Mouse (Mus musculus) ES-CJ7 (cell line): ENCODE results near the gene Erc1.
"Not testable (repeated sequence)": the region's sequence is repeated elsewhere in the genome, so short reads cannot be mapped to it uniquely, and the experiment has no call there.

Experiments used
- DNase-seq: peaks from one replicate; pipeline ENCODE4 v3.0.0; 2011; ENCODE audit warnings: low read depth, low spot score

Gene Erc1

GRCm38 (mm10) chr6:119848034-119848695, at the start of gene Erc1:
Gene Erc1, minus strand, starts transcription at chr6:119848167.
- DNase-seq, result peak; percentile 97

GRCm38 (mm10) chr6:119892711-119893110, 44.7 kb upstream of the Erc1 start:
- no peak for DNase-seq

- no peak for DNase-seq
Measured at GRCm38 (mm10) chr6:119883151-119883550, 35.2 kb upstream of the Erc1 start.

- DNase-seq, result no peak
Measured at GRCm38 (mm10) chr6:119864341-119865034, 16.5 kb upstream of the Erc1 start.

GRCm38 (mm10) chr6:119861519-119861918, 13.6 kb upstream of the Erc1 start:
- no peak for DNase-seq

- DNase-seq, result no peak
Measured at GRCm38 (mm10) chr6:119860236-119860635, 12.3 kb upstream of the Erc1 start.

- no peak for DNase-seq
Measured at GRCm38 (mm10) chr6:119855471-119855870, 7.5 kb upstream of the Erc1 start.

- DNase-seq, result peak; percentile 74
Measured at GRCm38 (mm10) chr6:119854156-119854555, 6.2 kb upstream of the Erc1 start.

- DNase-seq, result no peak
Measured at GRCm38 (mm10) chr6:119849858-119850257, 1.9 kb upstream of the Erc1 start.

- DNase-seq, result no peak
Measured at GRCm38 (mm10) chr6:119849348-119849709, 1.4 kb upstream of the Erc1 start.

GRCm38 (mm10) chr6:119848696-119849347, 855 bp upstream of the Erc1 start:
- DNase-seq, result no peak

- peak; percentile 88 for DNase-seq
Measured at GRCm38 (mm10) chr6:119847518-119848033, 391 bp downstream of the Erc1 start.

GRCm38 (mm10) chr6:119846751-119847517, 1.0 kb downstream of the Erc1 start:
- DNase-seq, result peak; percentile 32

- DNase-seq, result no peak
Measured at GRCm38 (mm10) chr6:119829951-119830350, 18.0 kb downstream of the Erc1 start.

- no peak for DNase-seq
Measured at GRCm38 (mm10) chr6:119828165-119828564, 19.8 kb downstream of the Erc1 start.

GRCm38 (mm10) chr6:119826701-119827100, 21.3 kb downstream of the Erc1 start:
- no peak for DNase-seq

- DNase-seq, result no peak
Measured at GRCm38 (mm10) chr6:119822216-119822615, 25.8 kb downstream of the Erc1 start.

- no peak for DNase-seq
Measured at GRCm38 (mm10) chr6:119821158-119821557, 26.8 kb downstream of the Erc1 start.

GRCm38 (mm10) chr6:119818541-119818940, 29.4 kb downstream of the Erc1 start:
- DNase-seq, result peak; percentile 85

GRCm38 (mm10) chr6:119815426-119815825, 32.5 kb downstream of the Erc1 start:
- no peak for DNase-seq

- DNase-seq, result not testable (repeated sequence)
Measured at GRCm38 (mm10) chr6:119813055-119813454, 34.9 kb downstream of the Erc1 start.
